Mouse (Mus musculus): ENCODE measurements around the gene Arhgap45. TPM values are rescaled to one million over a fixed set of nuclear protein-coding genes. Genes with fewer than 3 reads are reported as not detected.

Arhgap45 gene
- polyA plus RNA-seq, 1 experiment from 2014 or later, result 56.2 TPM

- Histone ChIP-seq H3K36me3 (ENCODE audit: inconsistent target) (peaks cover 13% of the 10 kb centered on the region; the same call in 1 of the 2 replicates), H3K27ac (peak overlapping the region; percentile 46), H3K79me2 (ENCODE audit: inconsistent target) (peaks cover 51% of the 10 kb centered on the region), H3K4me3 (ENCODE audit: inconsistent target) (peak overlapping the region; percentile 74)
- 75% methylated on average over 5 of the region's 5 CpGs for whole genome bisulfite sequencing (ENCODE audit: missing documents)
These were observed 33.2 kb upstream of the Arhgap45 start for GRCm38 (mm10) chr10:79983205-79983604.

- H3K79me2 ChIP-seq (ENCODE audit: inconsistent target), result peaks cover 51% of the 10 kb centered on the region
- H3K4me3 ChIP-seq (ENCODE audit: inconsistent target), result peak overlapping the region; percentile 74
- peak overlapping the region; percentile 46 for H3K27ac ChIP-seq
- WGBS (ENCODE audit: missing documents), result under 1% methylated on average over 21 of the region's 21 CpGs
- peaks cover 10% of the 10 kb centered on the region; the same call in 1 of the 2 replicates for H3K36me3 ChIP-seq (ENCODE audit: inconsistent target)
These were observed 32.8 kb upstream of the Arhgap45 start for GRCm38 (mm10) chr10:79983670-79984069.

GRCm38 (mm10) chr10:79984195-79984816 is 32.1 kb upstream of the Arhgap45 start, which contains the start of gene Tmem259:
Gene Tmem259, minus strand, starts transcription at chr10:79984330.
- peak within 1 kb of the TSS; percentile 74 for H3K4me3 ChIP-seq (ENCODE audit: inconsistent target)
- H3K36me3 ChIP-seq (ENCODE audit: inconsistent target), result peaks cover 3% of the 10 kb centered on the region; the same call in 1 of the 2 replicates
- 0% methylated on average over 27 of the region's 49 CpGs for WGBS (ENCODE audit: missing documents)
- peak within 1 kb of the TSS; percentile 93 for H3K27ac ChIP-seq
- H3K79me2 ChIP-seq (ENCODE audit: inconsistent target), result peaks cover 45% of the 10 kb centered on the region

- Histone ChIP-seq H3K4me3 (ENCODE audit: inconsistent target) (peak overlapping the region; percentile 55), H3K36me3 (ENCODE audit: inconsistent target) (peaks cover under 1% of the 10 kb centered on the region; the same call in 1 of the 2 replicates), H3K27ac (peak overlapping the region; percentile 93), H3K79me2 (ENCODE audit: inconsistent target) (peaks cover 40% of the 10 kb centered on the region)
- WGBS (ENCODE audit: missing documents), result under 1% methylated on average over 20 of the region's 22 CpGs
These were observed 31.6 kb upstream of the Arhgap45 start for GRCm38 (mm10) chr10:79984871-79985270.

GRCm38 (mm10) chr10:79985334-79986231 is 30.9 kb upstream of the Arhgap45 start:
- Histone ChIP-seq H3K36me3 (ENCODE audit: inconsistent target) (no peaks in the 10 kb centered on the region), H3K79me2 (ENCODE audit: inconsistent target) (peaks cover 32% of the 10 kb centered on the region), H3K27ac (peak overlapping the region; percentile 93), H3K4me3 (ENCODE audit: inconsistent target) (peak overlapping the region; percentile 55)
- WGBS (ENCODE audit: missing documents), result 4% methylated on average over 32 of the region's 35 CpGs

GRCm38 (mm10) chr10:79986232-79986878 is 30.1 kb upstream of the Arhgap45 start:
- Histone ChIP-seq H3K36me3 (ENCODE audit: inconsistent target) (no peaks in the 10 kb centered on the region), H3K4me3 (ENCODE audit: inconsistent target) (peak overlapping the region; percentile 55; the same call in 1 of the 2 replicates), H3K27ac (peak overlapping the region; percentile 93), H3K79me2 (ENCODE audit: inconsistent target) (peaks cover 25% of the 10 kb centered on the region)
- WGBS (ENCODE audit: missing documents), result 23% methylated on average over 6 of the region's 6 CpGs

- Histone ChIP-seq H3K79me2 (ENCODE audit: inconsistent target) (peaks cover 19% of the 10 kb centered on the region), H3K4me3 (ENCODE audit: inconsistent target) (no peak overlapping the region), H3K36me3 (ENCODE audit: inconsistent target) (no peaks in the 10 kb centered on the region), H3K27ac (peak overlapping the region; percentile 93)
- WGBS (ENCODE audit: missing documents), result 2% methylated on average over 11 of the region's 11 CpGs
These were observed 29.5 kb upstream of the Arhgap45 start for GRCm38 (mm10) chr10:79986963-79987362.

- H3K4me3 ChIP-seq (ENCODE audit: inconsistent target), result no peak overlapping the region
- WGBS (ENCODE audit: missing documents), result 31% methylated on average over 27 of the region's 27 CpGs
- H3K79me2 ChIP-seq (ENCODE audit: inconsistent target), result peaks cover 9% of the 10 kb centered on the region
- no peak overlapping the region for H3K27ac ChIP-seq
- H3K36me3 ChIP-seq (ENCODE audit: inconsistent target), result no peaks in the 10 kb centered on the region
These were observed 28.5 kb upstream of the Arhgap45 start for GRCm38 (mm10) chr10:79987771-79988505.

- 4% methylated on average over 59 of the region's 59 CpGs for WGBS (ENCODE audit: missing documents)
- no peak within 1 kb of the TSS for H3K27ac ChIP-seq
- H3K4me3 ChIP-seq (ENCODE audit: inconsistent target), result peak within 1 kb of the TSS; percentile 21; the same call in 1 of the 2 replicates
- H3K36me3 ChIP-seq (ENCODE audit: inconsistent target), result no peaks in the 10 kb centered on the region
- peaks cover 1% of the 10 kb centered on the region for H3K79me2 ChIP-seq (ENCODE audit: inconsistent target)
These were observed 27.8 kb upstream of the Arhgap45 start, which contains the start of gene Cnn2 for GRCm38 (mm10) chr10:79988506-79989271. Gene Cnn2, plus strand, starts transcription at chr10:79988584.

GRCm38 (mm10) chr10:79989272-79989786 is 27.1 kb upstream of the Arhgap45 start:
- no peaks in the 10 kb centered on the region for H3K79me2 ChIP-seq (ENCODE audit: inconsistent target)
- no peak overlapping the region for H3K27ac ChIP-seq
- 63% methylated on average over 8 of the region's 8 CpGs for WGBS (ENCODE audit: missing documents)
- H3K4me3 ChIP-seq (ENCODE audit: inconsistent target), result no peak overlapping the region
- H3K36me3 ChIP-seq (ENCODE audit: inconsistent target), result no peaks in the 10 kb centered on the region

- H3K36me3 ChIP-seq (ENCODE audit: inconsistent target), result no peaks in the 10 kb centered on the region
- H3K79me2 ChIP-seq (ENCODE audit: inconsistent target), result no peaks in the 10 kb centered on the region
- 88% methylated on average over 15 of the region's 15 CpGs for WGBS (ENCODE audit: missing documents)
- H3K4me3 ChIP-seq (ENCODE audit: inconsistent target), result no peak overlapping the region
- no peak overlapping the region for H3K27ac ChIP-seq
These were observed 26.6 kb upstream of the Arhgap45 start for GRCm38 (mm10) chr10:79989870-79990269.

GRCm38 (mm10) chr10:79991099-79991498 is 25.4 kb upstream of the Arhgap45 start:
- Histone ChIP-seq H3K27ac (no peak overlapping the region), H3K79me2 (ENCODE audit: inconsistent target) (no peaks in the 10 kb centered on the region), H3K36me3 (ENCODE audit: inconsistent target) (no peaks in the 10 kb centered on the region), H3K4me3 (ENCODE audit: inconsistent target) (no peak overlapping the region)
- 96% methylated on average over 8 of the region's 12 CpGs for WGBS (ENCODE audit: missing documents)

- Histone ChIP-seq H3K27ac (no peak overlapping the region), H3K36me3 (ENCODE audit: inconsistent target) (no peaks in the 10 kb centered on the region), H3K4me3 (ENCODE audit: inconsistent target) (no peak overlapping the region), H3K79me2 (ENCODE audit: inconsistent target) (no peaks in the 10 kb centered on the region)
- WGBS (ENCODE audit: missing documents), result 98% methylated on average over 6 of the region's 6 CpGs
These were observed 24.9 kb upstream of the Arhgap45 start for GRCm38 (mm10) chr10:79991548-79991947.

Measured in macrophage (primary cell).